Mouse (Mus musculus) G1E (cell line): ENCODE data around the gene Notch2. TPM values are rescaled to one million over a fixed set of nuclear protein-coding genes. Genes with fewer than 3 reads are reported as not detected.

ENCODE experiments used
- ATAC-seq: 2 replicates; pipeline ENCODE4 v1.8.0; 2016; ENCODE audit warnings: mild to moderate bottlenecking; ENCODE audit not compliant: insufficient number of reproducible peaks, poor library complexity, low FRiP score, severe bottlenecking; ENCODE audit errors: extremely low read depth
- DNase-seq: peaks from one replicate; pipeline ENCODE4 v3.0.0; 2012; ENCODE audit warnings: low spot score
- H3K27me3 ChIP-seq: 2 replicates; pipeline ENCODE4 v1.6.1; 2012; ENCODE audit warnings: mild to moderate bottlenecking, low read length, inconsistent platforms; ENCODE audit not compliant: insufficient read depth
- H3K36me3 ChIP-seq: replicated peaks from 2 replicates; pipeline ENCODE3; 2012; ENCODE audit warnings: mild to moderate bottlenecking, inconsistent platforms
- H3K4me1 ChIP-seq: 2 replicates; pipeline ENCODE4 v1.6.1; 2012; ENCODE audit warnings: low read depth, low read length, inconsistent platforms, mixed read lengths; ENCODE audit not compliant: insufficient read depth
- H3K4me3 ChIP-seq: 2 replicates; pipeline ENCODE4 v1.5.1; 2012; ENCODE audit warnings: low read depth, mild to moderate bottlenecking, inconsistent platforms, low read length, moderate library complexity, mixed read lengths
- H3K9me3 ChIP-seq: replicated peaks from 2 replicates; pipeline ENCODE4 v1.6.1; 2012; ENCODE audit warnings: inconsistent platforms
- CTCF ChIP-seq: IDR thresholded peaks from 2 replicates; pipeline ENCODE4 v1.5.1; 2012; ENCODE audit warnings: low read depth, low read length, inconsistent platforms, mixed read lengths
- GATA1 ChIP-seq: IDR thresholded peaks from 2 replicates; pipeline ENCODE4 v1.6.1; 2012; ENCODE audit warnings: borderline replicate concordance, low read length, inconsistent platforms, mixed read lengths
- GATA2 ChIP-seq: IDR thresholded peaks from 2 replicates; pipeline ENCODE4 v1.6.1; 2012; ENCODE audit warnings: low read depth, low read length, inconsistent platforms, borderline replicate concordance
- POLR2AphosphoS5 ChIP-seq: IDR thresholded peaks from 2 replicates; pipeline ENCODE4 v1.6.1; 2012; ENCODE audit warnings: low read depth, low read length, inconsistent platforms; ENCODE audit not compliant: insufficient replicate concordance
- TAL1 ChIP-seq: conservative IDR thresholded peaks from 2 replicates; pipeline ENCODE4 v1.6.1; 2012; ENCODE audit warnings: low read depth, low read length, inconsistent platforms, mixed read lengths
- polyA plus RNA-seq: library from polyadenylated mRNA; stranded (reverse); fragments of >175 nt; gene quantifications from 2 replicates; pipeline ENCODE4 v1.2.3, GENCODE M21; 2012
- total RNA-seq, 2 experiments: library from RNA; stranded (forward) in 1 of 2; stranded (reverse) in 1 of 2; fragments of 200-1000 nt in 1 of 2; fragments of >200 nt in 1 of 2; fragmentation: Nextera tagmentation in 1 of 2; gene quantifications; 2 replicates each; pipeline ENCODE4 v1.2.3; 2014 to 2017

Notch2 gene
- total and polyA plus RNA-seq, 3 experiments, result under 0.01 TPM; not detected in 2

GRCm38 (mm10) chr3:97990576-97990975 is 22.8 kb upstream of the Notch2 start:
- ATAC-seq, result no peak
- Histone ChIP-seq H3K27me3 (no peaks in the 10 kb centered on the region), H3K4me3 (no peak overlapping the region), H3K9me3 (peaks cover 27% of the 10 kb centered on the region), H3K4me1 (no peaks in the 10 kb centered on the region), H3K36me3 (no peaks in the 10 kb centered on the region)
- TF ChIP-seq GATA1, result no peak
- no peak for TF ChIP-seq GATA2
- no peak for TF ChIP-seq POLR2AphosphoS5
- no peak for TF ChIP-seq TAL1
- TF ChIP-seq CTCF, result no peak
- no peak for DNase-seq

GRCm38 (mm10) chr3:97992289-97992688 is 21.0 kb upstream of the Notch2 start:
- no peak for DNase-seq
- Histone ChIP-seq H3K4me1 (no peaks in the 10 kb centered on the region), H3K36me3 (no peaks in the 10 kb centered on the region), H3K4me3 (no peak overlapping the region), H3K27me3 (no peaks in the 10 kb centered on the region), H3K9me3 (peaks cover 26% of the 10 kb centered on the region)
- ATAC-seq, result no peak; the same call in 1 of the 2 replicates
- TF ChIP-seq CTCF, result no peak
- no peak for TF ChIP-seq GATA1
- no peak for TF ChIP-seq POLR2AphosphoS5
- no peak for TF ChIP-seq GATA2
- TF ChIP-seq TAL1, result no peak

DNA sequence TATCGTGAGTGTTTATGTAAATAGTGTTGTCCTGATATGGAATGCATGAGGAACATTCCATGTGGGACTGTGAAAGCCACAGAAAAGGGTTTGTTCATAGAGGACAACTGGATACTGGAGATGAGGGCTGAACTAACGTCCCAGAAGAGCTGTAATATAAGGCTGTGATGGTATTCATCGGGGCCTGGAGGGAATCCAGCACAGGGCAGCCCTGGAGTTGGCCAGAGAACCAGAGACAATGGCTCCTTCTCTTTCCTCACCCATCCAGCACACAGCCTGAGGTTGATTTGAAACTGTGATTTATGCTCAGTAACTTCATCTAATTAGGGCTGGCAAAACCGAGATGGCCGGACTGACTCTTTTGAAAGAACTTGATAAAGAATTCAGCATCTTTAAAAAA is 20.1 kb upstream of the Notch2 start:
- Histone ChIP-seq H3K4me3 (no peak overlapping the region), H3K27me3 (no peaks in the 10 kb centered on the region), H3K9me3 (peaks cover 25% of the 10 kb centered on the region), H3K4me1 (no peaks in the 10 kb centered on the region), H3K36me3 (no peaks in the 10 kb centered on the region)
- TF ChIP-seq POLR2AphosphoS5, result no peak
- TF ChIP-seq TAL1, result no peak
- TF ChIP-seq CTCF, result no peak
- TF ChIP-seq GATA1, result no peak
- TF ChIP-seq GATA2, result no peak
- DNase-seq (no peak), ATAC-seq (no peak)

- Histone ChIP-seq H3K4me1 (no peaks in the 10 kb centered on the region), H3K4me3 (no peak overlapping the region), H3K9me3 (peaks cover 26% of the 10 kb centered on the region), H3K27me3 (no peaks in the 10 kb centered on the region), H3K36me3 (no peaks in the 10 kb centered on the region)
- TF ChIP-seq GATA1, result no peak
- TF ChIP-seq POLR2AphosphoS5, result no peak
- TF ChIP-seq GATA2, result no peak
- TF ChIP-seq TAL1, result no peak
- no peak for TF ChIP-seq CTCF
- DNase-seq, result no peak
- no peak for ATAC-seq
Observed at GRCm38 (mm10) chr3:97993920-97994545, 19.3 kb upstream of the Notch2 start.

DNA sequence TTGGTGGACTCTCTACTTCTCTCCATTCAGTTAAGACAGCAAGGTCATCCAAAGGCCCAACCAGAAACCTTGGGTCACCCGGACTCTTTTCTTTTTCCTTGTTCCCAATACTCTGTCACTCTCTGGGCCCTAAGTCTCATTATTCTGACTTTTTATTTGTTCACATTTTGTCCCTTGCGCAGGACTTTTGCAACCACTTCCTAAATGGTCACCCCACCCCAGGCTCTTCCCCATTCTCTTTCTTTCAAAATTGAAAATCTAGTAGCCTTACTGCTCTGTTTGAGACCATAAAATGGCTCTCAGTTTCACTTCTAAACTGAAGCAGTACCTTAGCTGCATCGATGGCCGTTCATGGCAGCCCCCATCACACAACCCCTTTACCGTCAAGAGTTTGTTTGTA is 18.5 kb upstream of the Notch2 start:
- Histone ChIP-seq H3K4me3 (no peak overlapping the region), H3K36me3 (no peaks in the 10 kb centered on the region), H3K4me1 (no peaks in the 10 kb centered on the region), H3K9me3 (peaks cover 26% of the 10 kb centered on the region), H3K27me3 (no peaks in the 10 kb centered on the region)
- DNase-seq, result no peak
- TF ChIP-seq TAL1, result no peak
- TF ChIP-seq GATA1, result no peak
- TF ChIP-seq POLR2AphosphoS5, result no peak
- TF ChIP-seq GATA2, result no peak
- no peak for TF ChIP-seq CTCF
- ATAC-seq, result no peak

- no peak for TF ChIP-seq GATA1
- no peak for TF ChIP-seq POLR2AphosphoS5
- TF ChIP-seq TAL1, result no peak
- TF ChIP-seq CTCF, result no peak
- no peak for TF ChIP-seq GATA2
- ATAC-seq, result no peak
- H3K36me3 ChIP-seq, result no peaks in the 10 kb centered on the region
- DNase-seq, result no peak
- H3K4me3 ChIP-seq, result no peak overlapping the region
- no peaks in the 10 kb centered on the region for H3K4me1 ChIP-seq
- H3K27me3 ChIP-seq, result no peaks in the 10 kb centered on the region
- peaks cover 20% of the 10 kb centered on the region for H3K9me3 ChIP-seq
Observed at GRCm38 (mm10) chr3:97998349-97998748, 15.0 kb upstream of the Notch2 start.
